ENCODE assay signal across 7 mouse cellular contexts in genomic region chr6:30048501-30049353, GRCm38 (mm10). TPM values are rescaled to one million over a fixed set of nuclear protein-coding genes. Genes with fewer than 3 reads are reported as not detected.
DNase-seq lines count a peak whose midpoint lies in the region; ATAC-seq lines count a peak whose summit lies in the region.

No protein-coding gene starts in this region.

- peak overlapping the region; percentile 100 for H3K9ac ChIP-seq in intestine, embryonic 15.5 days
- peak overlapping the region; percentile 100 for H3K9ac ChIP-seq in limb, embryonic 11.5 days (ENCODE audit: low read length)
- H3K9ac ChIP-seq in midbrain, embryonic 12.5 days (replicated peaks): peak overlapping the region; percentile 100

- peak overlapping the region; percentile 98 for H3K4me3 ChIP-seq in intestine, embryonic 15.5 days (replicated peaks)
- H3K4me3 ChIP-seq in limb, embryonic 11.5 days (ENCODE audit: low read depth, low read length): peak overlapping the region; percentile 94
- peak overlapping the region; percentile 99 for H3K4me3 ChIP-seq in midbrain, embryonic 12.5 days

- under 1% methylated on average over 48 of the region's 54 CpGs for whole genome bisulfite sequencing in intestine, embryonic 15.5 days
- under 1% methylated on average over 51 of the region's 54 CpGs for WGBS in limb, embryonic 11.5 days
- under 1% methylated on average over 36 of the region's 54 CpGs for WGBS in midbrain, embryonic 12.5 days

- no peaks in the 10 kb centered on the region for H3K9me3 ChIP-seq in intestine, embryonic 15.5 days
- H3K9me3 ChIP-seq in limb, embryonic 11.5 days (ENCODE audit: control insufficient read depth, low read length): no peaks in the 10 kb centered on the region
- no peaks in the 10 kb centered on the region for H3K9me3 ChIP-seq in midbrain, embryonic 12.5 days

- peak; percentile 70 for DNase-seq in adrenal gland, postnatal 10 days
- DNase-seq in embryo, embryonic 11 days: peak; percentile 61
- peak; percentile 40 to 46 for DNase-seq in gastrocnemius, postnatal 36 days
- DNase-seq in limb, embryonic 11.5 days (ENCODE audit: low spot score): peak; percentile 68
- peak; percentile 63 for DNase-seq in spleen, adult 12 weeks (ENCODE audit: low spot score)

- ATAC-seq in intestine, embryonic 15.5 days: no peak; the same call in 1 of the 2 replicates
- ATAC-seq in limb, embryonic 11.5 days (ENCODE audit: insufficient number of reproducible peaks, low FRiP score, low TSS enrichment, low read depth): no peak; the same call in 1 of the 2 replicates
- ATAC-seq in midbrain, embryonic 12.5 days (ENCODE audit: low FRiP score, low read depth): peak; percentile 38; the same call in 1 of the 2 replicates

- no peaks in the 10 kb centered on the region for H3K27me3 ChIP-seq in intestine, embryonic 15.5 days (replicated peaks)
- no peaks in the 10 kb centered on the region for H3K27me3 ChIP-seq in limb, embryonic 11.5 days (ENCODE audit: control insufficient read depth, insufficient read depth, low read length)
- no peaks in the 10 kb centered on the region for H3K27me3 ChIP-seq in midbrain, embryonic 12.5 days

- 0 out of 2 replicates have a peak, but pooled peaks cover 2% of the 10 kb centered on the region for H3K4me1 ChIP-seq in intestine, embryonic 15.5 days (replicated peaks)
- H3K4me1 ChIP-seq in limb, embryonic 11.5 days (ENCODE audit: control insufficient read depth, insufficient read depth, low read length): no peaks in the 10 kb centered on the region
- H3K4me1 ChIP-seq in midbrain, embryonic 12.5 days: peaks cover 24% of the 10 kb centered on the region

- peak overlapping the region; percentile 82 for H3K4me2 ChIP-seq in intestine, embryonic 15.5 days (replicated peaks)
- peak overlapping the region; percentile 44 for H3K4me2 ChIP-seq in limb, embryonic 11.5 days (ENCODE audit: low read depth, severe bottlenecking)
- H3K4me2 ChIP-seq in midbrain, embryonic 12.5 days (replicated peaks): peak overlapping the region; percentile 78

- intact Hi-C loops in gastrocnemius, postnatal 36 days (cut with DNase I): no loop called here

- H3K27ac ChIP-seq in intestine, embryonic 15.5 days: peak overlapping the region; percentile 99
- H3K27ac ChIP-seq in limb, embryonic 11.5 days (replicated peaks; ENCODE audit: low read depth, low read length): peak overlapping the region; percentile 99
- H3K27ac ChIP-seq in midbrain, embryonic 12.5 days (replicated peaks): peak overlapping the region; percentile 100

- no peaks in the 10 kb centered on the region for H3K36me3 ChIP-seq in intestine, embryonic 15.5 days
- H3K36me3 ChIP-seq in limb, embryonic 11.5 days (ENCODE audit: control insufficient read depth, insufficient read depth, low read length): peaks cover 3% of the 10 kb centered on the region; the same call in 1 of the 2 replicates
- 0 out of 2 replicates have a peak, but pooled peaks cover 3% of the 10 kb centered on the region for H3K36me3 ChIP-seq in midbrain, embryonic 12.5 days

RNA-seq across cellular contexts. Expression of gene Nrf1, which starts 0.9 kb away (rescaled TPM):
- total RNA-seq in adrenal gland, postnatal 10 days (2021): 10 to 100 TPM; 22.0 to 25.5 TPM
- total RNA-seq in gastrocnemius, postnatal 36 days (2021): 10 to 100 TPM in 1 of 2 experiments, 1 to 10 TPM in 1; 9.6 to 11.0 TPM
- 40.9 and 47.8 TPM in 2 replicates for polyA plus RNA-seq in intestine, embryonic 15.5 days (2015; fragmentation: Nextera tagmentation; extraction: Ambion mirVana)
- 80.6 and 87.2 TPM in 2 replicates for polyA plus RNA-seq in limb, embryonic 11.5 days (2014; fragmentation: Nextera tagmentation; extraction: Ambion mirVana)
- polyA plus RNA-seq in midbrain, embryonic 12.5 days (2016; fragmentation: Nextera tagmentation; extraction: Ambion mirVana): 74.1 and 78.9 TPM in 2 replicates
